Mouse (Mus musculus) bone marrow macrophage, adult 2 months (primary cell): ENCODE measurements around the gene Miga1. TPM values are rescaled to one million over a fixed set of nuclear protein-coding genes. Genes with fewer than 3 reads are reported as not detected.
"Not testable (repeated sequence)": the region's sequence is repeated elsewhere in the genome, so short reads cannot be mapped to it uniquely, and the experiment has no call there.

ENCODE experiments used
- H3K27ac ChIP-seq: 2 replicates; pipeline ENCODE4 v1.5.1; 2012; ENCODE audit warnings: low read depth, low read length; ENCODE audit not compliant: insufficient read depth
- H3K4me1 ChIP-seq: 2 replicates; pipeline ENCODE4 v1.6.1; 2012; ENCODE audit warnings: low read length; ENCODE audit not compliant: control insufficient read depth, insufficient read depth
- H3K4me3 ChIP-seq: 2 replicates; pipeline ENCODE4 v1.5.1; 2012; ENCODE audit warnings: mild to moderate bottlenecking, low read length, moderate library complexity; ENCODE audit not compliant: insufficient read depth
- CTCF ChIP-seq: IDR thresholded peaks from 2 replicates; pipeline ENCODE4 v1.5.1; 2012; ENCODE audit warnings: low read depth, mild to moderate bottlenecking, low read length, moderate library complexity
- POLR2A ChIP-seq: IDR thresholded peaks from 2 replicates; pipeline ENCODE4 v1.6.1; 2012; ENCODE audit warnings: mild to moderate bottlenecking, low read depth, low read length, borderline replicate concordance
- polyA plus RNA-seq: library from polyadenylated mRNA; stranded (reverse); fragments of >200 nt; gene quantifications from 2 replicates; pipeline ENCODE4 v1.2.4, GENCODE M21; 2012; ENCODE audit not compliant: missing spikeins, insufficient read depth, insufficient read length

The Miga1 gene
- polyA plus RNA-seq, 1 experiment: 4.8 TPM

- no peak overlapping the region for H3K27ac ChIP-seq
- no peak overlapping the region for H3K4me3 ChIP-seq
- no peaks in the 10 kb centered on the region for H3K4me1 ChIP-seq
- TF ChIP-seq POLR2A (no peak), CTCF (no peak)
Observed at GRCm38 (mm10) chr3:152271071-152271710, 69.0 kb downstream of the Miga1 start.

GRCm38 (mm10) chr3:152268099-152268498 is 72.1 kb downstream of the Miga1 start:
- Histone ChIP-seq H3K27ac (no peak overlapping the region), H3K4me1 (0 out of 2 replicates have a peak, but pooled peaks cover under 1% of the 10 kb centered on the region), H3K4me3 (no peak overlapping the region)
- TF ChIP-seq POLR2A (no peak), CTCF (no peak)

GRCm38 (mm10) chr3:152266036-152266421 is 74.2 kb downstream of the Miga1 start, which contains the start of gene Nexn:
TSS of gene Nexn (minus strand) at chr3:152266350.
- peaks cover 13% of the 10 kb centered on the region for H3K4me1 ChIP-seq
- H3K4me3 ChIP-seq: peak within 1 kb of the TSS; percentile 59
- H3K27ac ChIP-seq: no peak within 1 kb of the TSS
- TF ChIP-seq POLR2A: no peak
- no peak for TF ChIP-seq CTCF

GRCm38 (mm10) chr3:152265351-152266035 is 74.7 kb downstream of the Miga1 start:
- Histone ChIP-seq H3K27ac (no peak overlapping the region), H3K4me3 (peak overlapping the region; percentile 59), H3K4me1 (peaks cover 13% of the 10 kb centered on the region)
- TF ChIP-seq POLR2A: no peak
- TF ChIP-seq CTCF: no peak

- H3K4me3 ChIP-seq: no peak overlapping the region
- H3K4me1 ChIP-seq: peaks cover 13% of the 10 kb centered on the region
- no peak overlapping the region for H3K27ac ChIP-seq
- TF ChIP-seq POLR2A (no peak), CTCF (no peak)
Observed at GRCm38 (mm10) chr3:152264830-152265229, 75.4 kb downstream of the Miga1 start.

GRCm38 (mm10) chr3:152264374-152264773 is 75.8 kb downstream of the Miga1 start:
- no peak for TF ChIP-seq POLR2A
- TF ChIP-seq CTCF: no peak
- Histone ChIP-seq H3K4me1 (peaks cover 13% of the 10 kb centered on the region), H3K27ac (no peak overlapping the region), H3K4me3 (no peak overlapping the region)

GRCm38 (mm10) chr3:152261948-152262347 is 78.3 kb downstream of the Miga1 start:
- no peak overlapping the region for H3K27ac ChIP-seq
- TF ChIP-seq CTCF: no peak
- H3K4me1 ChIP-seq: peaks cover 13% of the 10 kb centered on the region
- no peak overlapping the region for H3K4me3 ChIP-seq

- TF ChIP-seq POLR2A (no peak), CTCF (no peak)
- H3K4me1 ChIP-seq: peaks cover 13% of the 10 kb centered on the region
- H3K27ac ChIP-seq: no peak overlapping the region
- no peak overlapping the region for H3K4me3 ChIP-seq
Observed at GRCm38 (mm10) chr3:152261436-152261835, 78.8 kb downstream of the Miga1 start.

GRCm38 (mm10) chr3:152260362-152260761 is 79.8 kb downstream of the Miga1 start:
- H3K27ac ChIP-seq: no peak overlapping the region
- no peak overlapping the region for H3K4me3 ChIP-seq
- H3K4me1 ChIP-seq: peaks cover 13% of the 10 kb centered on the region
- TF ChIP-seq POLR2A: no peak
- no peak for TF ChIP-seq CTCF

GRCm38 (mm10) chr3:152259409-152259808 is 80.8 kb downstream of the Miga1 start:
- peak; percentile 15; the same call in 1 of the 2 replicates for TF ChIP-seq CTCF
- peaks cover 13% of the 10 kb centered on the region for H3K4me1 ChIP-seq
- H3K4me3 ChIP-seq, H3K27ac ChIP-seq: not testable (repeated sequence)

GRCm38 (mm10) chr3:152257528-152257927 is 82.7 kb downstream of the Miga1 start:
- TF ChIP-seq CTCF (no peak), POLR2A (no peak)
- Histone ChIP-seq H3K27ac (no peak overlapping the region), H3K4me1 (peaks cover 8% of the 10 kb centered on the region), H3K4me3 (no peak overlapping the region)
